Mouse (Mus musculus) hindbrain, embryonic 16.5 days (tissue): ENCODE results near the gene Smok3c. TPM values are rescaled to one million over a fixed set of nuclear protein-coding genes. Genes with fewer than 3 reads are reported as not detected.

Source experiments
- ATAC-seq: fragments of 200-750 bp; cut with Nextera tagmentation; 2 replicates; pipeline ENCODE4 v1.8.0; 2017; ENCODE audit warnings: moderate TSS enrichment, moderate library complexity
- H3K27ac ChIP-seq: fragments of 300-500 bp; sonication (generic); 2 replicates; pipeline ENCODE4 v1.5.1; 2014; ENCODE audit warnings: low read depth, mild to moderate bottlenecking, control low read depth, low read length, moderate library complexity
- H3K27me3 ChIP-seq: fragments of 300-500 bp; sonication (generic); replicated peaks from 2 replicates; pipeline ENCODE4 v1.6.1; 2014; ENCODE audit warnings: low read length; ENCODE audit not compliant: control insufficient read depth, insufficient read depth
- H3K36me3 ChIP-seq: fragments of 300-500 bp; sonication (generic); 2 replicates; pipeline ENCODE4 v1.6.1; 2014; ENCODE audit warnings: mild to moderate bottlenecking, low read length, moderate library complexity, mixed read lengths; ENCODE audit not compliant: control insufficient read depth, insufficient read depth
- H3K4me1 ChIP-seq: fragments of 300-500 bp; sonication (generic); 2 replicates; pipeline ENCODE4 v1.6.1; 2014; ENCODE audit warnings: low read depth, low read length; ENCODE audit not compliant: control insufficient read depth, insufficient read depth
- H3K4me2 ChIP-seq: fragments of 300-500 bp; sonication (generic); 2 replicates; pipeline ENCODE4 v1.6.1; 2014; ENCODE audit warnings: mild to moderate bottlenecking, low read length, control low read depth, moderate library complexity
- H3K4me3 ChIP-seq: fragments of 300-500 bp; sonication (generic); 2 replicates; pipeline ENCODE4 v1.5.1; 2014; ENCODE audit warnings: mild to moderate bottlenecking, low read length, control low read depth, moderate library complexity
- H3K9ac ChIP-seq: fragments of 300-500 bp; sonication (generic); 2 replicates; pipeline ENCODE4 v1.6.1; 2014; ENCODE audit warnings: low read depth, mild to moderate bottlenecking, control low read depth, low read length, moderate library complexity
- H3K9me3 ChIP-seq: fragments of 300-500 bp; sonication (generic); 2 replicates; pipeline ENCODE4 v1.6.1; 2014; ENCODE audit warnings: mild to moderate bottlenecking, low read length, moderate library complexity; ENCODE audit not compliant: control insufficient read depth
- WGBS: fragments of 180-500 bp; shearing (Covaris S2); extraction: QIAGEN DNeasy Blood & Tissue Kit; methylation state at CpG from one replicate; pipeline ENCODE4 v1.1.7; 2014; 5-methylcytosine and 5-hydroxymethylcytosine counted together
- polyA plus RNA-seq: library from polyadenylated mRNA; unstranded; fragments of >200 nt; fragmentation: Nextera tagmentation; extraction: Ambion mirVana; gene quantifications from 2 replicates; pipeline ENCODE4 v1.2.1, GENCODE M21; 2015

Smok3c gene
- polyA plus RNA-seq, 1 experiment from 2014 or later = not detected

DNA sequence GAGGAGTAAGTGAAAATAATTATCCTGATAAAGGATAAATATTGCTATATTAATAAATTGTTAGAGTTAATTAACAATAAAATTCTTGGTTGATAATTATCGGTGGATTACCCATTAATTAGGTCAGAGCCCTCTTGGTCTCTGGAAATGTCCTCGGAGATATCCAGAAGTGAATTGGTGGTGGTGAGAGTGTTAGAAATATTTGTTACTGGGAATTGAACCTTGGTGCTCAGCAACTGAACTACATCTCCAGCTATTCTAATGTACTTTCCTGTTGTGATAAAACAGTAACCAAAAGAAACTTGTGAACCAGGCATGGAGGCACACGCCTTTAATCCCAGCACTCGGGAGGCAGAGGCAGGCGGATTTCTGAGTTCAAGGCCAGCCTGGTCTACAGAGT lies 27.5 kb downstream of the Smok3c start:
- no peaks in the 10 kb centered on the region for H3K27me3 ChIP-seq
- no peaks in the 10 kb centered on the region for H3K9me3 ChIP-seq
- H3K4me2 ChIP-seq = no peak overlapping the region
- H3K9ac ChIP-seq = no peak overlapping the region
- H3K4me3 ChIP-seq = no peak overlapping the region
- 93% methylated on average over 5 of the region's 5 CpGs for whole genome bisulfite sequencing
- 0 out of 2 replicates have a peak, but pooled peaks cover 2% of the 10 kb centered on the region for H3K4me1 ChIP-seq
- H3K27ac ChIP-seq = no peak overlapping the region
- no peaks in the 10 kb centered on the region for H3K36me3 ChIP-seq
- no peak for ATAC-seq

- no peak overlapping the region for H3K27ac ChIP-seq
- no peaks in the 10 kb centered on the region for H3K36me3 ChIP-seq
- H3K4me3 ChIP-seq = no peak overlapping the region
- no peak overlapping the region for H3K4me2 ChIP-seq
- H3K9me3 ChIP-seq = no peaks in the 10 kb centered on the region
- H3K4me1 ChIP-seq = peaks cover 8% of the 10 kb centered on the region
- no peak for ATAC-seq
- WGBS = 90% methylated on average over 9 of the region's 9 CpGs
- no peaks in the 10 kb centered on the region for H3K27me3 ChIP-seq
- no peak overlapping the region for H3K9ac ChIP-seq
Measured at GRCm38 (mm10) chr5:138081446-138081845, 28.5 kb downstream of the Smok3c start.

GRCm38 (mm10) chr5:138083318-138083900 lies 30.4 kb downstream of the Smok3c start:
- ATAC-seq = no peak
- Histone ChIP-seq H3K4me2 (no peak overlapping the region), H3K4me3 (no peak overlapping the region), H3K4me1 (peaks cover 17% of the 10 kb centered on the region), H3K9me3 (no peaks in the 10 kb centered on the region), H3K9ac (no peak overlapping the region), H3K27me3 (no peaks in the 10 kb centered on the region), H3K27ac (no peak overlapping the region), H3K36me3 (0 out of 2 replicates have a peak, but pooled peaks cover 4% of the 10 kb centered on the region)
- 67% methylated on average over 2 of the region's 2 CpGs for WGBS

- H3K9ac ChIP-seq = no peak overlapping the region
- no peak for ATAC-seq
- H3K36me3 ChIP-seq = 0 out of 2 replicates have a peak, but pooled peaks cover 4% of the 10 kb centered on the region
- H3K4me1 ChIP-seq = peaks cover 17% of the 10 kb centered on the region
- H3K9me3 ChIP-seq = no peaks in the 10 kb centered on the region
- no peak overlapping the region for H3K4me2 ChIP-seq
- no peaks in the 10 kb centered on the region for H3K27me3 ChIP-seq
- H3K4me3 ChIP-seq = no peak overlapping the region
- WGBS = 91% methylated on average over 2 of the region's 2 CpGs
- H3K27ac ChIP-seq = no peak overlapping the region
Measured at GRCm38 (mm10) chr5:138083936-138084335, 30.9 kb downstream of the Smok3c start.

- Histone ChIP-seq H3K36me3 (0 out of 2 replicates have a peak, but pooled peaks cover 4% of the 10 kb centered on the region), H3K27ac (no peak overlapping the region; the same call in 1 of the 2 replicates), H3K27me3 (no peaks in the 10 kb centered on the region), H3K9me3 (no peaks in the 10 kb centered on the region), H3K4me2 (peak overlapping the region; percentile 56), H3K4me3 (peak overlapping the region; percentile 100), H3K9ac (peak overlapping the region; percentile 99), H3K4me1 (peaks cover 17% of the 10 kb centered on the region)
- 72% methylated on average over 2 of the region's 2 CpGs for WGBS
- ATAC-seq = peak; percentile 41; the same call in 1 of the 2 replicates
Measured at GRCm38 (mm10) chr5:138084507-138084906, 31.5 kb downstream of the Smok3c start.

DNA sequence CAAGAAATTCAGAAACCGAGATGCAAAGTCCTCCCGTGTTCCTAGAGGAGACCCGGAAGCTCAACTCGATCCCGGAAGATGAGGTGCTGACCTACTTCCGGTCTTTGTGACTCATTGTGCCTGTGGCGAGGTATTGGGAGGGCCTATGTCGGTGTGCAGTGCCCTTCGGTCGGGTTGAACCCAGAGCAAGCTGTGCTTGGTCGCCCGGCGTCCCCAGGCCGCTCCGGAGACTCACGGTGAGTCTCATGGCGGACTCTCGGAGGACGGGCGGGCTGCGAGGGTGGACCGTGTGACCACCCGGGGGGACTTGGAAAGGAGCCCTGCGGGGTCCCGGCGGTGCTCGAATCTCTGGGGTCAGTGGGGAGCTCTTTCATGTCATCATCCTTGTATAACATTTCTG lies 32.0 kb downstream of the Smok3c start, which contains the start of gene Zkscan1:
Gene Zkscan1 (plus strand): TSS at position 89 of the 400 bp plus-strand sequence.
- peak within 1 kb of the TSS; percentile 100 for H3K4me3 ChIP-seq
- H3K27me3 ChIP-seq = no peaks in the 10 kb centered on the region
- no peaks in the 10 kb centered on the region for H3K9me3 ChIP-seq
- peaks cover 17% of the 10 kb centered on the region for H3K4me1 ChIP-seq
- peak within 1 kb of the TSS; percentile 72 for H3K4me2 ChIP-seq
- WGBS = 0% methylated on average over 27 of the region's 27 CpGs
- peak within 1 kb of the TSS; percentile 94 for H3K27ac ChIP-seq
- 0 out of 2 replicates have a peak, but pooled peaks cover 4% of the 10 kb centered on the region for H3K36me3 ChIP-seq
- peak; percentile 96 for ATAC-seq
- peak within 1 kb of the TSS; percentile 99 for H3K9ac ChIP-seq

- no peak; the same call in 1 of the 2 replicates for ATAC-seq
- under 1% methylated on average over 18 of the region's 18 CpGs for WGBS
Measured at GRCm38 (mm10) chr5:138085421-138085911, 32.5 kb downstream of the Smok3c start.

DNA sequence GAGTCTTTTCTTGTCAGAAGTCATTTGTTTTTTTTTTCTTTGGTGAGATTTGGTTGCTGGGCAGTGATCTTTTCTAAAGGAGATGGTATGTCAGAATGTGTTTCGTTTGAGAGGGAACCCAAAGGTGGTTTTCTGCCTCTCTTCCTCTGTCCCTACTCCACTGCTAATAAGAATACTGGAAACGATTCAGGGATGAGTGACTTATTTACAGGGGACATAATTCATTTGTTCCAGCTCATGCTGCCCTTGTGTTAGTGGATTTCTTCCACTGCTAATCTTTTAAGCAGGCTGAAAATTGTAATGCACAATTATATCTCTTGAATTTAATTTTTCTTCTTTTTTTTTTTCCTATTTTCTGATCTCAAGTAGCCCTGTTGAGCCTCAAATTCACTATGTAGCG lies 33.8 kb downstream of the Smok3c start:
- Histone ChIP-seq H3K4me1 (peaks cover 17% of the 10 kb centered on the region), H3K27ac (no peak overlapping the region), H3K36me3 (0 out of 2 replicates have a peak, but pooled peaks cover 4% of the 10 kb centered on the region), H3K4me2 (peak overlapping the region; percentile 72), H3K9me3 (no peaks in the 10 kb centered on the region), H3K4me3 (no peak overlapping the region), H3K27me3 (no peaks in the 10 kb centered on the region), H3K9ac (no peak overlapping the region)
- ATAC-seq = no peak
- 70% methylated on average over 3 of the region's 3 CpGs for WGBS

More at GRCm38 (mm10) chr5:138085421-138085911, 32.5 kb downstream of the Smok3c start:
- peaks cover 17% of the 10 kb centered on the region for H3K4me1 ChIP-seq
- H3K9me3 ChIP-seq = no peaks in the 10 kb centered on the region
- 0 out of 2 replicates have a peak, but pooled peaks cover 4% of the 10 kb centered on the region for H3K36me3 ChIP-seq
- H3K4me3 ChIP-seq = peak overlapping the region; percentile 100
- no peaks in the 10 kb centered on the region for H3K27me3 ChIP-seq
- peak overlapping the region; percentile 72 for H3K4me2 ChIP-seq
- peak overlapping the region; percentile 94 for H3K27ac ChIP-seq
- peak overlapping the region; percentile 99 for H3K9ac ChIP-seq

DNA sequence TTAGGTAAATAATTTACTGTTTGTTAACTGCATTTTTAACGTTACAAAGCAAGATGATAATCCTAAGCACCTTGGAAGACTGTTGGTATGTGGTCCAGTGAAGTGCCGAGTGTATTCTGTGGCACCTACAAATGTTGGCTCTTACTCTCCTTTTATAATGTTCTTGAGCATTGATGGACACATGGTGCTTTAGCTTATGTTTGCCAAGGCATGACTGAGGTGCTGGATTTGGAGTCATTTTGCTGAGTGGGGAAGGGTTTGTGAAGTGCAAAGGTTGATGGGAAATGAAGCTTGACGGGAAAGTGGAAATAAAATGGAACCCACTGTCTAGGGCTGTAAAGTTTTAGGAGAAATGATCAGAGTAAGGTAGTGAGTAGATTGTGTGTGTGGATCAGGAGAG lies 35.4 kb downstream of the Smok3c start:
- no peaks in the 10 kb centered on the region for H3K9me3 ChIP-seq
- H3K9ac ChIP-seq = no peak overlapping the region
- H3K27ac ChIP-seq = no peak overlapping the region
- ATAC-seq = no peak
- no peak overlapping the region for H3K4me2 ChIP-seq
- WGBS = 89% methylated on average over 3 of the region's 3 CpGs
- peaks cover 17% of the 10 kb centered on the region for H3K4me1 ChIP-seq
- no peaks in the 10 kb centered on the region for H3K27me3 ChIP-seq
- H3K36me3 ChIP-seq = 0 out of 2 replicates have a peak, but pooled peaks cover 7% of the 10 kb centered on the region
- no peak overlapping the region for H3K4me3 ChIP-seq
